Mouse (Mus musculus) ES-Bruce4 (cell line): ENCODE measurements around the gene Gpc4.

ENCODE experiments used
- CTCF ChIP-seq: IDR thresholded peaks from one replicate; pipeline ENCODE4 v1.8.1; 2011; ENCODE audit warnings: low read depth, low read length
- EP300 ChIP-seq: IDR thresholded peaks from 2 replicates; pipeline ENCODE4 v1.6.1; 2011; ENCODE audit warnings: low read depth, low read length; ENCODE audit not compliant: insufficient read depth
- POLR2A ChIP-seq: IDR thresholded peaks from one replicate; pipeline ENCODE4 v1.8.1; 2011; ENCODE audit warnings: low read length; ENCODE audit not compliant: insufficient read depth

- no peak for TF ChIP-seq CTCF
- TF ChIP-seq EP300: no peak
- no peak for TF ChIP-seq POLR2A
Observed at GRCm38 (mm10) chrX:52177067-52177466, 12.0 kb upstream of the Gpc4 start.
